Mouse (Mus musculus) spleen, adult 2 months (tissue): ENCODE measurements around the gene Cd2.

Source experiments
- CTCF ChIP-seq: fragments of 200-500 bp; IDR thresholded peaks from 2 replicates; pipeline ENCODE4 v1.5.1; 2011; ENCODE audit warnings: mild to moderate bottlenecking, inconsistent platforms; ENCODE audit not compliant: insufficient read depth, insufficient read length, insufficient replicate concordance; ENCODE audit errors: extremely low read depth
- POLR2A ChIP-seq: fragments of 200-500 bp; IDR thresholded peaks from 2 replicates; pipeline ENCODE4 v1.6.1; 2011; ENCODE audit warnings: low read depth, low read length, inconsistent platforms

GRCm38 (mm10) chr3:101235321-101235720 lies 52.4 kb downstream of the Cd2 start:
- no peak for TF ChIP-seq CTCF
- no peak for TF ChIP-seq POLR2A
